Mouse (Mus musculus) lung, postnatal 0 days (tissue): ENCODE measurements around the gene Apoe.

ENCODE experiments used
- CTCF ChIP-seq: IDR thresholded peaks from 2 replicates; pipeline ENCODE4 v1.5.1; 2016; ENCODE audit warnings: antibody characterized with exemption, mild to moderate bottlenecking
- EP300 ChIP-seq: IDR thresholded peaks from 2 replicates; pipeline ENCODE4 v1.6.1; 2016; ENCODE audit warnings: antibody characterized with exemption, mild to moderate bottlenecking, control low read depth

GRCm38 (mm10) chr7:19704475-19704874, 5.5 kb upstream of the Apoe start:
- TF ChIP-seq CTCF = no peak
- TF ChIP-seq EP300 = no peak
